Mouse (Mus musculus) v-Abl transformed pro-B cells (cell line): ENCODE measurements around the gene Vmn2r5.
"Not testable (repeated sequence)": the region's sequence is repeated elsewhere in the genome, so short reads cannot be mapped to it uniquely, and the experiment has no call there.

ENCODE experiments used
- in situ Hi-C, 2 experiments: fragments of 400-800 bp; cut with MboI; formaldehyde crosslinking; loops; one replicate each; pipeline ENCODE4 v1.15.1; 2025; ENCODE audit not compliant: unreplicated experiment in 2 of 2

Vmn2r5 gene

DNA sequence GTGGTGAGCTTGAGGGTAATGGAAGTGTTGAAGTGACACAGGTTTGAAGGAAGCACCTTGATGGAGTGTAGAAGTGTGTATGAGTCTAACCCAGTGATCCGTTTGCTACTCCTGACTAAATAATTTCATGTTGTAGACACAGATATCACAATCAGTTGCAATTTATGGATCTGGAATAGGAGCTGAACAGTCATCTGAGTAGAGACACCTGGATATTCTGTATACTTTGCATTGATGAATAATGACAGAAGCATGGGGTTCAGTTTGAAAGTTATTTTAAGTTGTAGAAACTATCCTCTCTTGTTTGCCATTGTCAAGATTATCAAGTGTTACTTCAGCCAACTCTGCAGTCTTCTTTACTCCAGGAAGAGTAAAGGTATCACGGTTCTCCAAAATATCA, at the start of gene Vmn2r5:
Gene Vmn2r5 (minus strand): TSS at position 101 of the 400 bp plus-strand sequence.
- in situ Hi-C loops = not testable (repeated sequence)

DNA sequence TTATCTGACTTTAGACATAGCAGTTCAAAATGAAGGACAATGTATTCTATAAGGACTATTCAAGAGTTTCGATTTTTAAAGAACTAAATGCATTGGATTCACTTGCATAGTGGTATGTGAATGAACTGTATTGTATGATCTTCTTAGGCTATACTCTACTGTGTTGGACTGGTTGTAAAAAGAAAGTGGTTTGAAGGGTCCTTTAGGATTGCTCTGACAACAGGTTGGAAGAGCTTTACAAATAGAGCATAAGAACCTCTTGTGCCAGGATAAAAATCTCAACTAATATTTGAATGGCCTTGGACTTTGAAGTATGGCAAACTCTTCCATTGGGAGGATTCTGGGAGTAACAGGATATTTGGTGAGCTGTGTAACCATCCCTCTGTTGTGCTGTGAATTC, 13.9 kb upstream of the Vmn2r5 start:
- in situ Hi-C loops = not testable (repeated sequence)
